Mouse (Mus musculus): ENCODE data around the gene Tbrg4.

DNA sequence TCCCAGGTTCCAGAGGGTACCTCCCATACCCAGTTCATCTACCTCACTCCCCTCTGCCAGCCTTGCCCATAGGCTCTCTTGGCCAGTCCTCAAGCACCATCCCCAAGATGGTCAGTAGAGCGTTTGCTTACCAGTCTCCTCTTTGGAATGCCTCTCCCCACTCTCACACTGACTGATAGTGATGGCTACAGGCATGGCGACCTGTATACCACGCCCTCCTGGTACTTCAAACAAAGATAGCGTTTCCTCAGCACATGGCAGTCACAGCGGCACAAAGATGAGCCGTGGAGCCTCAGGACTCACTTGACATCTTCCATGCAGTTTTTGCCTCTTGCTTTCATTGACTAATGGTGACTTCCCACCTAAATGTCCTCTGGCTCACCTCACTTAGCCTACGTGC, 36.0 kb downstream of the Tbrg4 start:
- TF ChIP-seq POLR2A (IDR thresholded peaks at IDR 0.05; ENCODE audit: extremely low read depth, insufficient read depth, low read length) (no peak), CTCF (IDR thresholded peaks at IDR 0.05; ENCODE audit: low read depth, low read length) (no peak)

All from liver, adult 2 months (tissue).